26 mouse cellular contexts compared by ENCODE assay signal in the genomic region with DNA sequence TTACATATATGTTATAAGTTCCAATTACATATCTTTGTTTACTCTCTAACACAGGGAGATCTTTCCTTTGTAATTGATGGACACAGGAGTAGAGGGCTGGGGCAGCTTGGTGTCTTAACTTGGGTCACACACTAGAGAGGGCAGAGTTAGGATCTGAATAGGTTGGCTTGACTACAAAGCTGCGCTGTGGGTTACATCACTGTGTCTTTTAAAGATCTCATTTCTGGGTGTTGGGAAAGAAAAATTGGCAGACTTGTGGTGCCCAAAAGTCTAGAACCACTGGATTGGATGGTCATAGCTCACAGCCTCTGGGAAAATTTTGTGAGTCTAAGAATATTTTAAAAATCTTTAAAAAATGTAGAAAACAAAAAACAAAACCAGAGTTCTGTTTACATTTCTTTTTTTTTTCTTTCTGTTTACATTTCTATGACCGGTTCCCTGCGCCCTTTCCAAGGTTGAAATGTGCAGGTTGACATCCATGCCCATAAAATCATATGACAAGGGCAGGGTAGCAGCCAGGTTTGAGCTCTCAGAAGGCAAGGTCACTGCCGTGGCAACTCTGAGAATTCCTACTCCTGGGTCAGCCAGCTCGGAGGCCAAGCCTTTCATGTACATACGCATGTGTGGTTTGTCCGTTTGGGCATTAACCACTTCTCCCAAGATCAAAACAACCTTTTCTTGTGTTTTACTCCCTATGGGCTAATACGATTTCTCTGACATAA. TPM values are rescaled to one million over a fixed set of nuclear protein-coding genes. Genes with fewer than 3 reads are reported as not detected.
DNase-seq lines count a peak whose midpoint lies in the region; ATAC-seq and TF ChIP-seq lines count a peak whose summit lies in the region.
"Had no signal": no experiment of that assay in that cellular context is flagged by ENCODE, and none has a peak within 500 bp of the region (broad histone marks: within the 10 kb centered on the region; RNA-seq: fewer than 3 reads in every experiment).

No protein-coding gene starts in this region.

- intact Hi-C loops in heart, postnatal 25 days (cut with DNase I), result no loop called here

- peak; percentile 45 for ATAC-seq in liver, postnatal 0 days
- ATAC-seq in liver, embryonic 11.5 days (replicated peaks; ENCODE audit: low FRiP score), result no peak
- ATAC-seq: activated CD4-positive, CD25-positive, alpha-beta regulatory T cell, adult 4 months; CD4-positive, CD25-positive, alpha-beta regulatory T cell, adult 4 months; forebrain, embryonic 13.5 days; forebrain, embryonic 16.5 days; hindbrain, postnatal 0 days; inflammation-experienced regulatory T-cells, adult 6 months; intestine, embryonic 16.5 days had no signal

- H3K9me3 ChIP-seq in liver, postnatal 0 days (ENCODE audit: low read length), result no peaks in the 10 kb centered on the region
- H3K9me3 ChIP-seq in liver, embryonic 11.5 days (ENCODE audit: control insufficient read depth, low read length), result no peaks in the 10 kb centered on the region
- H3K9me3 ChIP-seq: forebrain, embryonic 13.5 days; heart, embryonic 15.5 days had no signal

- peak; percentile 36 for DNase-seq in adrenal gland, postnatal 14 days
- no peak for DNase-seq in adrenal gland, adult 8-10 months
- peak; percentile 92 for DNase-seq in heart, adult 11 months
- no peak for DNase-seq in heart, postnatal 25 days (ENCODE audit: low spot score)
- DNase-seq in liver, postnatal 0 days, result no peak
- DNase-seq in liver, embryonic 11.5 days (ENCODE audit: low spot score), result no peak
- DNase-seq in T-cell, adult 2 months (ENCODE audit: low spot score), result no peak
- DNase-seq: cerebellum, adult 18-20 months; cerebellum, adult 9-10 months; cerebellum, postnatal 14 days; gastrocnemius, postnatal 14 days; heart, postnatal 10 days; heart, postnatal 4 days; kidney, adult 18-20 months had no signal

- no peak overlapping the region for H3K4me2 ChIP-seq in liver, postnatal 0 days (ENCODE audit: low read depth, low read length)
- H3K4me2 ChIP-seq in liver, embryonic 11.5 days, result no peak overlapping the region
- H3K4me2 ChIP-seq: forebrain, embryonic 13.5 days; heart, embryonic 12.5 days; heart, embryonic 15.5 days; hindbrain, embryonic 14.5 days had no signal

- TF ChIP-seq EP300 in liver, postnatal 0 days (IDR thresholded peaks at IDR 0.05; ENCODE audit: low read depth), result no peak

- H3K4me3 ChIP-seq in liver, postnatal 0 days (ENCODE audit: low read depth, low read length), result no peak overlapping the region
- H3K4me3 ChIP-seq in liver, embryonic 11.5 days (ENCODE audit: low read depth, low read length), result no peak overlapping the region
- H3K4me3 ChIP-seq in brown adipose tissue, adult 24 weeks (ENCODE audit: insufficient read depth, low read depth, low read length), result no peak overlapping the region
- H3K4me3 ChIP-seq: forebrain, embryonic 10.5 days; forebrain, embryonic 13.5 days; heart, embryonic 12.5 days; heart, embryonic 15.5 days had no signal

- H3K36me3 ChIP-seq in liver, postnatal 0 days (replicated peaks; ENCODE audit: insufficient read depth, low read length), result no peaks in the 10 kb centered on the region
- H3K36me3 ChIP-seq in liver, embryonic 11.5 days (ENCODE audit: control insufficient read depth, insufficient read depth, low read length), result no peaks in the 10 kb centered on the region
- H3K36me3 ChIP-seq: forebrain, embryonic 10.5 days; heart, embryonic 12.5 days; heart, embryonic 15.5 days had no signal

- peaks cover 34% of the 10 kb centered on the region for H3K4me1 ChIP-seq in liver, postnatal 0 days (ENCODE audit: insufficient read depth)
- peaks cover 16% of the 10 kb centered on the region for H3K4me1 ChIP-seq in liver, embryonic 11.5 days (replicated peaks; ENCODE audit: control insufficient read depth, insufficient read depth, low read length)
- peaks cover 20% of the 10 kb centered on the region for H3K4me1 ChIP-seq in brown adipose tissue, adult 24 weeks (ENCODE audit: control insufficient read depth, insufficient read depth, insufficient read length, low read length)
- H3K4me1 ChIP-seq: forebrain, embryonic 13.5 days had no signal

- TF ChIP-seq CTCF in liver, postnatal 0 days (IDR thresholded peaks at IDR 0.05; ENCODE audit: low read depth), result no peak

- no peak overlapping the region for H3K9ac ChIP-seq in liver, postnatal 0 days (replicated peaks)
- H3K9ac ChIP-seq in liver, embryonic 11.5 days (ENCODE audit: low read depth, low read length), result no peak overlapping the region
- H3K9ac ChIP-seq: forebrain, embryonic 13.5 days; heart, embryonic 12.5 days; heart, embryonic 15.5 days; hindbrain, embryonic 14.5 days had no signal

- WGBS in liver, postnatal 0 days (ENCODE audit: insufficient replicate concordance), result 68% methylated on average over 8 of the region's 8 CpGs
- 84% methylated on average over 8 of the region's 8 CpGs for WGBS in liver, embryonic 11.5 days

- H3K27me3 ChIP-seq in liver, postnatal 0 days (ENCODE audit: insufficient read depth, low read length), result no peaks in the 10 kb centered on the region
- H3K27me3 ChIP-seq in liver, embryonic 11.5 days (replicated peaks; ENCODE audit: control insufficient read depth, insufficient read depth, low read length), result no peaks in the 10 kb centered on the region
- H3K27me3 ChIP-seq: forebrain, embryonic 13.5 days; heart, embryonic 12.5 days; heart, embryonic 15.5 days had no signal

- H3K27ac ChIP-seq in liver, postnatal 0 days (ENCODE audit: low read depth), result no peak overlapping the region
- H3K27ac ChIP-seq in liver, embryonic 11.5 days (ENCODE audit: low read depth, low read length), result no peak overlapping the region
- peak overlapping the region; percentile 73 for H3K27ac ChIP-seq in brown adipose tissue, adult 24 weeks (replicated peaks; ENCODE audit: low read depth, low read length)
- H3K27ac ChIP-seq: forebrain, embryonic 10.5 days; forebrain, embryonic 13.5 days; heart, embryonic 15.5 days; hindbrain, embryonic 14.5 days; hindbrain, postnatal 0 days had no signal

RNA-seq across cellular contexts. Expression of a gene that starts 11.5 kb away (rescaled TPM):
- 15.9 and 17.5 TPM in 2 replicates for total RNA-seq in adrenal gland, postnatal 14 days (2021)
- total RNA-seq in adrenal gland, adult 8-10 months (2022), result 1 to 10 TPM; 1.8 to 7.9 (median 4.5) TPM
- 100 to 1,000 TPM; 162 to 166 TPM for total RNA-seq in heart, postnatal 25 days (2021)
- polyA plus RNA-seq in liver, postnatal 0 days (2015; fragmentation: Nextera tagmentation; extraction: Ambion mirVana), result 6.5 and 6.7 TPM in 2 replicates
- 10.5 and 11.5 TPM in 2 replicates for polyA plus RNA-seq in liver, embryonic 11.5 days (2014; fragmentation: Nextera tagmentation; extraction: Ambion mirVana)
- 38.7 and 83.7 TPM in 2 replicates for polyA plus RNA-seq in brown adipose tissue, adult 24 weeks (2012; ENCODE audit: insufficient read depth, insufficient read length, missing spikeins)
- polyA plus RNA-seq: forebrain, embryonic 13.5 days had no signal

RNA-seq across cellular contexts. Expression of a gene that starts 23.7 kb away (rescaled TPM):
- 1.2 and 1.9 TPM in 2 replicates for total RNA-seq in adrenal gland, postnatal 14 days (2021)
- total RNA-seq in adrenal gland, adult 8-10 months (2022), result 1 to 10 TPM; 2.1 to 4.1 (median 3.3) TPM
- total RNA-seq in heart, postnatal 25 days (2021), result 1 to 10 TPM; 1.1 to 1.5 TPM
- polyA plus RNA-seq in liver, postnatal 0 days (2015; fragmentation: Nextera tagmentation; extraction: Ambion mirVana), result 19.2 and 24.1 TPM in 2 replicates
- 3.6 and 5.5 TPM in 2 replicates for polyA plus RNA-seq in liver, embryonic 11.5 days (2014; fragmentation: Nextera tagmentation; extraction: Ambion mirVana)
- 1.8 and 2.3 TPM in 2 replicates for polyA plus RNA-seq in brown adipose tissue, adult 24 weeks (2012; ENCODE audit: insufficient read depth, insufficient read length, missing spikeins)

RNA-seq across cellular contexts. Expression of a gene that starts 38.6 kb away (rescaled TPM):
- 11.9 and 12.7 TPM in 2 replicates for total RNA-seq in adrenal gland, postnatal 14 days (2021)
- 10 to 100 TPM; 12.8 to 16.4 (median 14.8) TPM for total RNA-seq in adrenal gland, adult 8-10 months (2022)
- total RNA-seq in heart, postnatal 25 days (2021), result 1 to 10 TPM; 6.9 to 7.1 TPM
- 3.9 and 4.2 TPM in 2 replicates for polyA plus RNA-seq in liver, postnatal 0 days (2015; fragmentation: Nextera tagmentation; extraction: Ambion mirVana)
- polyA plus RNA-seq in liver, embryonic 11.5 days (2014; fragmentation: Nextera tagmentation; extraction: Ambion mirVana), result 6.0 and 6.3 TPM in 2 replicates
- polyA plus RNA-seq in brown adipose tissue, adult 24 weeks (2012; ENCODE audit: insufficient read depth, insufficient read length, missing spikeins), result 3.9 and 4.1 TPM in 2 replicates

Comparison
In these comparisons a context has a peak if more than half of its experiments do, and no peak if none do; other contexts are left out.
1. DNase-seq: peak in adrenal gland, postnatal 14 days (single experiment) and heart, adult 11 months (single experiment); none in adrenal gland, adult 8-10 months (single experiment), heart, postnatal 25 days (single experiment), liver, postnatal 0 days (single experiment), liver, embryonic 11.5 days (single experiment) and T-cell, adult 2 months (single experiment).